Mouse (Mus musculus): ENCODE data around the gene Clstn3. TPM values are rescaled to one million over a fixed set of nuclear protein-coding genes. Genes with fewer than 3 reads are reported as not detected.
A peak's percentile ranks its signal among the peaks of the same experiment; 100 is the strongest.
"Not testable (repeated sequence)": the region's sequence is repeated elsewhere in the genome, so short reads cannot be mapped to it uniquely, and the experiment has no call there.

Gene Clstn3
- total RNA-seq, 2 experiments from 2014 or later = 18.4 to 19.9 TPM

DNA sequence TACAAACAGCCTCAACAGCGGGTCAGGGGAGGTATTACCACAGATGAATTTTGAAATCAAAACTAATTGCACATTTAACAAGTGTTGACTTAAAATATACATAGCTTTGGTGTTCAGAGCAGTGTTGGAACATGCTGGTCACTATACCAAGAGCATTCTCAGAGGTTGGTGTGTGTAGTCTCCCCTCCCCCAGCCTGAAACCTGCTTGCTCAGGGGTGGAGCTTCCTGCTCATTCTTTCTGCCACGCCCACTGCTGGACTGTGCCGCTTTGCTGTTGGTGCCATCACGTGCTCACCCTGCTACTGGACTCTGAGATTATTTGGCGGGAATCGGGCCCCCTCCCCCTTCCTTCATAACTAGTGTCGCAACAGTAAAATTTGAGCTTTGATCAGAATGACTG is 39.6 kb downstream of the Clstn3 start:
- peak; percentile 32 for ATAC-seq (replicated peaks; ENCODE audit: low FRiP score, low TSS enrichment, poor library complexity, severe bottlenecking)

DNA sequence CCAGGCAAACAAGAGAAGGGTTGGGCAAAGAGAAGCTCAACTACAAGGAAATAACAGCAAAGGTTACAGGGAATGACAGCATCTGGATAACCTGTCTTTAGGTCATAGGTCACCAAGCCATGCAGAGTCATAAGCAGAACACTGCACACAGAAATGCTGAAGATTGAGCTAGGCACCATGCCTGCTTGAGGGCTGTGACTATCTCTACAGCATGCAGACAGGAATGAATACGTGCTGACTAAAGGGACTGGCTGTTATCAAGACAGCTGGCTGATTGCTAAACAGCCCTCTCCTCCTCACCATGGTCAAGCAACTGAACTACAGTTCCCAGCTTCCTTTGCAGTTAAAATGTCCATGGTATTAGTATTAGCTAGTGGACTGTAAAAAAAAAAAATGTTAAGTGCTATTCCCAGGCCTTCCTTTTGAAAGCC is 40.5 kb downstream of the Clstn3 start:
- peak; percentile 88 for ATAC-seq (replicated peaks; ENCODE audit: low FRiP score, low TSS enrichment, poor library complexity, severe bottlenecking)

DNA sequence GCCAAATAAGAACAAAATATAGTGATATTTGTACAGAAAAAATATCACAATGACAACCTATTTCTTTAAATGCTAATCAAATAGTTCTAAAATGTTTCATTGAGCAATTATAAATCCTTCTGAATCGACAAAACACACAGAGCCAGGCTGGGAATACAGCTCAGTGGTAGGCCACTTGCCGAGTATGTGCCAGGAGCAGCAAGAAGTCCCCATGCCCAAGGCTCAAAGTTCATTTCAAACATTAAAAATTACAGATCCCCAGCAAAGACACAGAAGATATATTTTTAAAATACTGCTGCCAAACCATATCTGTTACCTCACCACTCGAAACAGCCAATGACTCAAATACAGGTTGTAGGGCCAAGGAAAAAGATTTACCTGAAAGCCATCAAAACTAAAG is 45.9 kb downstream of the Clstn3 start:
- ATAC-seq (replicated peaks; ENCODE audit: low FRiP score, low TSS enrichment, poor library complexity, severe bottlenecking) = no peak

DNA sequence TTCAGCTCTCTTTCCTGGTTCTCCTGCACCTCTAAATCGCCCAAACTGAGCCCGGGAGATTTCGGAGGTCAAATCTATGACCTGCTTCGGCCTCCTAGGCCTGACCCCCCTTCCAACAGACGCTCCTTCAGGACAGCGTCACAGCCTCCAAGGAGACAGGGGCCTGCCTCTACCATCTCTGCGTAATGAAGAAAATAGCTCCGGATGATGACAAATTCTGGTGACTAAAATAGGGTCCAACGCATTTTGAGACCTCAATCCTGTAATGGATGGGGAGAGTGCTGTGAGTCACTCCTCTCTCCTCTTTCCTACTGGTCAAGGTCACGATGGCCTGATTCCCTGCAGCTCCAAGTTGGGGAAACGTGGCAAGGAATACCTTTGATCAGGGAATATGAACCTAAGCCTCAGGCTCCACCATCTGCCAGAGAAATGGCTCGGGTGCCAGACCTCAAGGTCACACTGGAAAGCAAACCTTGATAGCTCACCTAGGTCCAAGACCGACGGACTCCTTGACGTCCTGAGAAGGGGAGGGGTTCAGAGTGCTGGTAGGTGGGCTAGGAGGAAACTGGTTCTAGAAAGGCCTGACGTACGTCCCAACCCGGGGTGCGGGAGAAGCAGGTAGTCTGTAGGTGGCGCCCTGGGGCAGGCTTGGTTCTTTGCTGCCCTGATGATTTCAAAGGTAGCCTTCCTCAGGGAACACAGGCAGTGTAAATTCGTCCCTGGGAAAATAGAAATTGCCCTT is 49.1 kb downstream of the Clstn3 start:
- peak; percentile 75 for ATAC-seq (replicated peaks; ENCODE audit: low FRiP score, low TSS enrichment, poor library complexity, severe bottlenecking)

DNA sequence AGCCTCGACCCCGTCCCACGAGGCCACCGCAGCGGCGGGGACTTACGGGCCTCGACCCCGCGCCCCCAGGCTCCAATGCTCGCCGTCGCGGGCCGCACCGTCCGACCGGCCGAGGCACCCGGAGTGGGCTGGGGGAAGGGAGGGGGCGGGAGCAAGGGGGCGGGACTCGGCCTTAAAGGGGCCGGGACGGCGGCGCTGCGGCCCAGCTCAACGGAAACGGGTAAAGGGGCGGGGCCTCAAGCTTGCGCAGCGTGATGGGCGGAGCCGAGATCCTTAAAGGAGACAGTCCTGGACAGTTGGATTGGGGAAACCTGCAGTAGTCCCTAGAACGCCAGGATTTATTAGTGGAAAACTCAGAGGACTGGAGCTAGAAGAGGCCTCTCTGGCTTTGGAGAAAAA is 49.7 kb downstream of the Clstn3 start, which contains the start of gene Pex5:
TSS of gene Pex5 (minus strand) at position 141 of the 399 bp plus-strand sequence.
- peak; percentile 80 for ATAC-seq (replicated peaks; ENCODE audit: low FRiP score, low TSS enrichment, poor library complexity, severe bottlenecking)

DNA sequence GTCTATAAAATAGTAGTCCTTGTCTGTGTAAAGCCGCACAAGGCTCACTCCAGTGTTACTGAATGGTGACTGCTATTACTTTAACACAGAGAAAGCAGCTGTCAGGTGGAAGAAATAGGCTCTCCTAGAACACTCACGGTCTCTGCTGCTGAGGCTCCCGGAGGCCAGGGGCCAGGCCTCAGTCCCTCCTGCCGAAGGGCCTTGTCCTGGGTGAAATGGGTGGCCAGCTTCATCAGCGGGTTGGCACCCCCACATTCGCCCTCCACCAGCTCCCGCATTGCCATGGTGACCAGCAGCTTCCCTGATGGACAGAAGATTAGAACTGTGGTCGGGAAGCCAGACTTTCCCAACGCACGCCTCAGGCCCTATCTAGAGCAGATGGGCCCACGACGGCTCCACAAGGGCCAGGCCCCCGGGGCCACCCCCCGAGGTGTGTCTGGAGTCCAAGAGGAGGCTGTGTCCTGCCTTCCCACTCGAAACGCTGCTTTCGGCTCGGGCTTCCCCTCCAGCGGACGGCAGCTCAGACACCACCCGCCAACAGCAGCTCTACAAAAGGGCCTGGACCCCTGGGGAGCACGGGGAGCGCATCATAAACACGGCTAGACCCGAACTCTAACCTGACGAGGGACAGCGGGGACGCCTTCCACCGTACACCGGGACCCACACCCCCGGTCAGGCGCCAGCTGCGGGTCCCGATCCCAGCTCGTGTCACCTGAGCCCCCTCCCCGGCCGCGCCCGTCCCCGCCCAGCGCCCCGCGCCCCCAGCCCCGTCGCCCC is 50.3 kb downstream of the Clstn3 start:
- peak; percentile 56 for ATAC-seq (replicated peaks; ENCODE audit: low FRiP score, low TSS enrichment, poor library complexity, severe bottlenecking)

DNA sequence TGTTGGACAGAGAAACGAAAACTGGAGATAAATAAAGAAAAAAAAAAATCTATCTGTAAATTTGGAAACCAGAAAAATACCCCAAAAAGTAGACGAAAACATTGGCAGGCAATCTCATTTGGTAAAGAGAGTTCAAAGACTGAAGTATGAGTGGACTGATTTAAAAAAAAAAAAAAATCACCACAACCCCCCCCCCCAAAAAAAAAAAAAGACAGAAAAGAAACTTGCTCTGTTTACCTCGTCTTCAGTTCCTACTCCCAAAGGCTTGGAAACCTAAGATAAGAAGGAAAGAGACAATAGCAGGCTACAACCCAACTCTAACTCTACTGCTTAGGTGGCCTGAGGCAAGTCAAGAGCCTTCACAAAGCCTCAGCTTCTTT is 50.8 kb downstream of the Clstn3 start:
- ATAC-seq (replicated peaks; ENCODE audit: low FRiP score, low TSS enrichment, poor library complexity, severe bottlenecking) = no peak; the same call in 1 of the 2 replicates

DNA sequence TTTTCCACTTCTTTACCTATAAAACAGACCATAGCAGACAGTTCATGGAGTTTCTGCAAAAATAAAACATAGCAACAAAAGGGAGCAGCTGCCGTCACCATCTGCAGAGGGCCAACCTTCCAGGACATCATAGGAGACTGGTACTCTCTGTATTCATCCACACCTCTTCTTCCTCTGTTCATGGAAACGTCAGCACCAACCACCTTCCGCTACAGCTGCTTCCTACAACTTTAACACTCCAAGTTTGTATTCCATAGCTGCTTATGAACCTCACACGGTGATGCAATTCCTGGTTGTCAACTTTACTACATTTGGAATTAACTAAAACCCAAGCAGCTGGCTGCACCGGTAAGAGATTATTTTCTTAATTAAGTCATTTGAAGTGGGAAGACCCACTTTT is 56.2 kb downstream of the Clstn3 start:
- ATAC-seq (replicated peaks; ENCODE audit: low FRiP score, low TSS enrichment, poor library complexity, severe bottlenecking) = no peak

DNA sequence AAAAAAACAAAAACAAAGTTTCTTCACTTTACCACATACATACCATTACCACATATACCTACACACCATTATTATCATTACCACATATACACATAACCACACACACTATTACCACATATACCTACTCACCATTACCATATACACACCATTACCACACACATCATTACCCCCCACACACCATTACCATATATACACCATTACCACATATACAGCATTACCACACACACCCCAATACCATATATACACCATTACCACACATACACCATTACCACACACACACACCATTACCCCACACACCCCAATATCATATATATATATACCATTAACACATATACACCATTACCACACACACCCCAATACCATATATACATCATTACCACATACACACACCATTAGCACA is 57.4 kb downstream of the Clstn3 start:
- ATAC-seq (replicated peaks; ENCODE audit: low FRiP score, low TSS enrichment, poor library complexity, severe bottlenecking) = no peak

DNA sequence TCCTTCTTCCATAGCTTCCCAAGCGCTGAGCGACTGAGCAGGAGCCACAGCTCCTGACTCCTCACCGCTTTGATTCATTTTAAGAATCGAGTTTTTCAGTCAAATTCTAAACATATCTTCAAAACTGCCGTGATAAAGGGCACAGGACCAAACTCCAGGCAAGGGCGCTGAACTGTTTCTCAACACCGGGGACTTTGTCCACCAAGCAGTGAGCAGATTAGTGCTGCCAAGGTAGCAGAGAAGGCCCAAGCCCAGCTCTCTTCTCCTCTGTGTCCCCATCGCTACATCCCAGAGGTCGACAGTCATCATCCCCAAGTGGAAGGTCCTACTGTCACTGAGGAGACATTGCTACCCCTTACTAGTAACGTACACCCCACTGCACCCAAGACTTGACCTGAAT is 58.3 kb downstream of the Clstn3 start:
- no peak for ATAC-seq (replicated peaks; ENCODE audit: low FRiP score, low TSS enrichment, poor library complexity, severe bottlenecking)

DNA sequence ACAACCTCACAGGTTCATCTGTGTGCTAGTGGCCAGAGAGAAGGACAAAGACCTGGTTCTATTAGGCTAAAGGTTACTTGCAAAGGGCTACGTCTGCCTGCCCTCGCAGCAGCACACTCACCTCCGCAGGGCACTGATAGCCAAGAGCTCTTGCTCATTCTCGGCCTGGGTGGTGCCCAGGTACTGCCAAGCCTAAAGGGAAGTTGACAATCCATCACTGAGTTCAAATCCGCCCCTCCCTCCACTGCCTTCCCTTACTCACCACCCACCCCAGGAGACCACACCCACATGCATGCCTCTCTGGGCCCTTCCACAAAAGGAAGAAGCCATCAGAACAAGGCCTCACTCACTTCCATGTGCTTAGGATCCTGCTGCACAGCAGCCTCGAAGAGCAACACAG is 64.9 kb downstream of the Clstn3 start:
- ATAC-seq (replicated peaks; ENCODE audit: low FRiP score, low TSS enrichment, poor library complexity, severe bottlenecking) = no peak

DNA sequence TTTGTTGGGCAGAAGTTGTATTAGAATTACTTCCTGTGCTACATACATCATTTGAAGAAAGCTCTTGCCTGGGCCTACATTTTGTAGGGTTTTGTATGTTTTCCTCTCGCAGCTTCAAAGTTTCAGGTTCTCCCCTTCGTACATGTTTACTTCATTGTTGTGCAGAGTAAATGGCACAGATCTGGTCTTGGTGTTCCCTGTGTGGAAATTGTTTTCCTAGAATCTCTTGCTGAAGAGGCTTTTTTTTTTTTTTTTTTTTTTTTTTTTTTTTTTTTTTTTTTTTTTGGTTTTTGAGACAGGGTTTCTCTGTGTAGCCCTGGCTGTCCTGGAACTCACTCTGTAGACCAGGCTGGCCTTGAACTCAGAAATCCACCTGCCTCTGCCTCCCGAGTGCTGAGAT is 69.6 kb downstream of the Clstn3 start:
- ATAC-seq (replicated peaks; ENCODE audit: low FRiP score, low TSS enrichment, poor library complexity, severe bottlenecking) = not testable (repeated sequence)

Other genes with a start within 250 kb of the Clstn3 start
- gene Vmn2r27, start 232.9 kb downstream of the Clstn3 start, total RNA-seq (2014; fragmentation: Nextera tagmentation) = not detected in 2 replicates
- not detected in 2 replicates for gene Vmn2r27, start 232.9 kb downstream of the Clstn3 start, total RNA-seq (2017)
- 1.1 TPM in 1 of 2 replicates, not detected in the other for gene Cd163, start 160.1 kb downstream of the Clstn3 start, total RNA-seq (2014; fragmentation: Nextera tagmentation)
- 0.99 and 2.9 TPM in 2 replicates for gene Cd163, start 160.1 kb downstream of the Clstn3 start, total RNA-seq (2017)
- gene Pex5, start 49.7 kb downstream of the Clstn3 start, total RNA-seq (2014; fragmentation: Nextera tagmentation) = 38.9 and 54.0 TPM in 2 replicates
- 25.7 and 33.0 TPM in 2 replicates for gene Pex5, start 49.7 kb downstream of the Clstn3 start, total RNA-seq (2017)
- gene C1rl, start 28.3 kb upstream of the Clstn3 start, total RNA-seq (2014; fragmentation: Nextera tagmentation) = 0.42 TPM in 1 of 2 replicates, not detected in the other
- gene C1rl, start 28.3 kb upstream of the Clstn3 start, total RNA-seq (2017) = 0.09 and 0.50 TPM in 2 replicates
- gene C1ra, start 47.6 kb upstream of the Clstn3 start, total RNA-seq (2014; fragmentation: Nextera tagmentation) = 1.2 TPM in 1 of 2 replicates, not detected in the other
- gene C1ra, start 47.6 kb upstream of the Clstn3 start, total RNA-seq (2017) = 0.23 TPM in 1 of 2 replicates, not detected in the other
- not detected in 2 replicates for gene C1s1, start 77.6 kb upstream of the Clstn3 start, total RNA-seq (2014; fragmentation: Nextera tagmentation)
- not detected in 2 replicates for gene C1s1, start 77.6 kb upstream of the Clstn3 start, total RNA-seq (2017)
- gene C1rb, start 105.5 kb upstream of the Clstn3 start, total RNA-seq (2014; fragmentation: Nextera tagmentation) = not detected in 2 replicates
- not detected in 2 replicates for gene C1rb, start 105.5 kb upstream of the Clstn3 start, total RNA-seq (2017)
- gene C1s2, start 171.3 kb upstream of the Clstn3 start, total RNA-seq (2014; fragmentation: Nextera tagmentation) = not detected in 2 replicates
- gene C1s2, start 171.3 kb upstream of the Clstn3 start, total RNA-seq (2017) = not detected in 2 replicates
- gene Lpcat3, start 198.2 kb upstream of the Clstn3 start, total RNA-seq (2014; fragmentation: Nextera tagmentation) = 78.8 and 91.1 TPM in 2 replicates
- gene Lpcat3, start 198.2 kb upstream of the Clstn3 start, total RNA-seq (2017) = 53.1 and 89.0 TPM in 2 replicates
- 242 and 387 TPM in 2 replicates for gene Emg1, start 247.4 kb upstream of the Clstn3 start, total RNA-seq (2014; fragmentation: Nextera tagmentation)
- gene Emg1, start 247.4 kb upstream of the Clstn3 start, total RNA-seq (2017) = 375 and 422 TPM in 2 replicates
- 467 and 537 TPM in 2 replicates for gene Phb2, start 247.5 kb upstream of the Clstn3 start, total RNA-seq (2014; fragmentation: Nextera tagmentation)
- 474 and 558 TPM in 2 replicates for gene Phb2, start 247.5 kb upstream of the Clstn3 start, total RNA-seq (2017)